Mouse (Mus musculus) embryonic stem cell, embryonic (primary cell): ENCODE measurements around the gene Gm12216.

Source experiments
- CTCF ChIA-PET, 4 experiments: fragments of 300-600 bp in 2 of 4; fragments of 350-600 bp in 2 of 4; sonication (Branson Sonifier 250); formaldehyde crosslinking; loops; one replicate each; lab custom pipeline; 2022; ENCODE audit warnings: inconsistent platforms in 2 of 4; lab: Charles Lee
- POLR2A ChIA-PET, 4 experiments: fragments of 300-600 bp in 2 of 4; fragments of 350-600 bp in 2 of 4; sonication (Branson Sonifier 250); formaldehyde crosslinking; loops; one replicate each; lab custom pipeline; 2022; ENCODE audit warnings: antibody characterized with exemption in 4 of 4, inconsistent platforms in 1 of 4; lab: Charles Lee

Gm12216 gene

DNA sequence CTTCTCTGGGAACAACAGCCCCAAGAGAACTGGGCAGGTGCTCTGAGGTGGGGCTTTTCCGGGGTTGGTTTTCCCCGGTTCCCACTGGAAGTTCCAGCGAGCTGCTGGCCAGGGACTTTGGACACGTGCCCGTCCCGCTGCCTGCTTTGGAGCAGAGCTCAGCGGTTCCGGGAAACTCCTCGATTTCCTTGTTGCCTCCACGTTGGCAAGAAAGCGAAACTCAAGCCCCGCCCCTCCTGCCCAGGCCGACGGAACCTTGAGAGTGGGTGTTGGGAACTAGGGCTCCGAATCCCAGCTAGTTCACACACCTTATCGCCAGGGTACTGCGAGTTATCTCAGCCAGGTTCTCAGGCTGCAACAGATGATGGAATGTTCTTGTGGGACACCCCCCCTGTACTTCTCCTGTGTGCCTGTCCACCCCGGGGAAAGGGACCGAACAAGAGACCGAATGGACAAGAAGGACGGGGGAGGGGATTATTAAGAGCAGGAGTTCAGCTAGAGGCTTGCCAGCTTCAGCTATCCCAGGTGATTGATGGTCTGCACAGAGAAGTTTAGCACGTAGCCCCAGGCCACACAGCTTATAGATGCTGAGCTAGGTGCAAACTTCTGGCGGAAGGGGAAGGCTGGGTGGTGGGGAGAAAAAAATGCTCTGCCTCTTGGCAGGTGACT is 96.1 kb downstream of the Gm12216 start:
- ChIA-PET POLR2A (interaction anchor here in 3 of 4 experiments (0.6 to 13.0 kb wide), 33 partner anchors 8 to 676 kb away, joined by 3 to 183 read pairs (median 5); partner anchors contain the start of genes Gm17334 (in 3 of the 3), Irf1 (in 1 of the 3), Rad50 (in 1 of the 3) and Slc22a21 (in 1 of the 3)), CTCF (interaction anchor here (0.7 to 3.1 kb wide), 11 partner anchors 10 to 96 kb away, joined by 3 to 12 read pairs (median 4); partner anchors contain the start of genes Gm12216 (in 1 of the 4) and Gm17334 (in 1 of the 4))

DNA sequence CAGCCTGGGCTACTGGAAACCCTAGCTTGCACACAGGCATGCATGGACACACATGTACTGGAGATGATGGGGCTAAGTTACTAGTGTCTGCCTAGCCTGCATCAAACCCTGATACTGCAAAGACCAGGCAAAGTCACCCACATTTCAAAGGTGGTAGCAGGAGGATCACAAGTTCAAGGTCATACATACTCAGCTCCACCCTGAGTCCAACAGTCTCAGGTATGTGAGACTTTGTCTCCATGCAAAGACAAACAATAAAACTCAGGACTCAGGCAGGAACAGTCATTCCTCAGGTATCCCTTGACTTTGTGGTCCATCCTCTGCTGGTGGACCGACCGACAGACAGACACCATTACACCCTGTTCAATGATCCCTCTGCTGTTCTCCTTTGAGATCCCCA is 96.6 kb downstream of the Gm12216 start:
- CTCF ChIA-PET, result interaction anchor here in 3 of 4 experiments (0.6 to 3.1 kb wide), 10 partner anchors 25 to 96 kb away, joined by 3 to 12 read pairs (median 4); partner anchors contain the start of gene Gm12216 (in 1 of the 3)
- POLR2A ChIA-PET, result interaction anchor here in 3 of 4 experiments (0.6 to 13.0 kb wide), 32 partner anchors 7 to 307 kb away, joined by 3 to 183 read pairs (median 5); partner anchors contain the start of genes Gm17334 (in 3 of the 3), Irf1 (in 2 of the 3), Rad50 (in 1 of the 3) and Slc22a21 (in 1 of the 3)

DNA sequence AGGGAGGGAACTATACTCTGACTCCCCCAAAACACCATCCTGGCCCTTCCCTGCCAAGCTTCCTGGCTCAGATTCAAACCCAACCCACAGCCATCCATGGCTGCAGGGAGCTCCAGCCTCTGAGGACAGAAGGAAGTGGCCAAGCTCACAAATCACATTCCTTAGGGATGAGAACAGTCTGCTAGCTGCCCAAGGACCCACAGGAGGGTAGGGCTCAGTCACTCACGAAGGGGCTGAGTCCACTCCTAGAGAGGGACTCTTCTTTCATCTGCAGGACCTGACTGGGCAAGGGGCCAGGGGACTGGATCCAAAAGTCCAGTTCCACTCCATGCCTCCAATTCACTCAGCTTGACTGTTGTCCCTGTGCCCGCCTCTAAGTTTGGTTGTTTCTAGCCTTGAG is 97.2 kb downstream of the Gm12216 start:
- ChIA-PET POLR2A (interaction anchor here (0.6 to 13.0 kb wide), 29 partner anchors 8 to 133 kb away, joined by 3 to 183 read pairs (median 5); partner anchors contain the start of genes Gm17334 (in 3 of the 4) and Irf1 (in 2 of the 4)), CTCF (interaction anchor here (0.5 to 3.1 kb wide), 13 partner anchors 25 to 170 kb away, joined by 3 to 12 read pairs (median 4); partner anchors contain the start of gene Gm12216 (in 1 of the 4))

DNA sequence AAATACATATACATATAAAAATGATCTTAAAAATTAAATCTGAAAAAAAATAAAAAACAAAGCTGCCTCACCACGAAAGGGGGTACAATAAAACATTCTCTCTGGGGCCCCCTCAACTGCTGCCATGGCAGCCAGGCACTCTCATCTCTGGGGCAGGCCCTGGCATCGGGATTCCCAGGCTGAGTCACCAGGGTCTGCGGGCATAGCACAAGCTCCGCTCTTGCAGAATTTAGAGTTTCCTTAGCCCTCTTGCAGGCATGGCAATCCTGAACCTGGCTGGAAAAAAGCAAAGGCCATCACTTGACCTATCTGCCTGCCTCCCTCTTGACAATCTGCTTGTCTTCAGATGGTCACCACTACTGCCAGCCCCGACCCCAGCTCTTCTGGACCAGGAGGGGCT is 97.8 kb downstream of the Gm12216 start:
- ChIA-PET CTCF (interaction anchor here (0.5 to 3.1 kb wide), 9 partner anchors 24 to 170 kb away, joined by 3 to 12 read pairs (median 5); no protein-coding TSS in a partner anchor), POLR2A (interaction anchor here (0.6 to 13.0 kb wide), 23 partner anchors 9 to 134 kb away, joined by 3 to 183 read pairs (median 4); partner anchors contain the start of genes Irf1 (in 2 of the 4) and Gm17334 (in 1 of the 4))

DNA sequence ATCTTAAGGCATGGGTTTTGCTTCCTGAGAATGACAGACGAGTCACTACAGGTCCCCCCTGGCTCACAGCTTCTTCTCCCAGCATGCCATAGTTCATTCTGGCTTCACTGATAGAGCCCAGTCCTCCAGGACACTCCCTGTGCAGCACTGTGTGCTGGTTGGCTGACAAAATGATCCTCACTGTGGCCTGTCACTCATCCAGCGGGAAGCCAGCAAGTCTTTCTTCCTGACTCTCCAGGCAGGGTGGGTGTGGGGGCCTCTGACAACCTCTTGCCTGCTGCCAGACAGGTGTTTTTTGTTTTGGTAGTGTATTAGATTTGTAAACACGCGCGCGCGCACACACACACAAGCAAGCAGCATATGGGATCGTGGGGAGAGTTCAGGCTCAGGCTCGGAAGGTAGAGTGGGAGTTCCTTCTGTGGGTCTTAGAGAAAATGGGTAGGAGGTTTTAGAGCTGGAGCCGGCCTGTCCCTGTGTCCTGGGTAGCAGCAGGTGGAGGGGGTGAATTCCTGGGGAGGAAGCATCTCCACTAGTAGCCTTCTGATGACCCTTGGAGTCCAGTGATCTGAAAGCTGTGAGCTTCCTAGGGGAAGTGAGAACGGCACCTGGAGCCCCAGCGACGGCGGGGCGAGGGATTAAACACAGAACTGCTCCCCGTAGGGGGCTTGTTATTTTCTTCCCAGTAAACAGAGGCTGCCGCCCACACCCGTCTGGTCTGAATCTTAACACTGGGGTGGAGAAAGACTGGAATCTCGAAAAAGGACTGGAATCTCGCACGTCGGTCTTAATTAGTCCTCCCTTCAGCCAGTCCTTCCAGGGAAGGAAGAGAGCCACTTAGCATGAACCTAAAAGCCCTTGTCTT is 99.3 kb downstream of the Gm12216 start:
- CTCF ChIA-PET, result interaction anchor here in 3 of 4 experiments (0.6 to 4.5 kb wide), 15 partner anchors 11 to 293 kb away, joined by 3 to 39 read pairs (median 4); partner anchors contain the start of gene Rad50 (in 2 of the 3)
- POLR2A ChIA-PET, result interaction anchor here in 3 of 4 experiments (0.8 to 7.4 kb wide), 12 partner anchors 9 to 90 kb away, joined by 3 to 38 read pairs (median 4); partner anchors contain the start of gene Irf1 (in 2 of the 3)

DNA sequence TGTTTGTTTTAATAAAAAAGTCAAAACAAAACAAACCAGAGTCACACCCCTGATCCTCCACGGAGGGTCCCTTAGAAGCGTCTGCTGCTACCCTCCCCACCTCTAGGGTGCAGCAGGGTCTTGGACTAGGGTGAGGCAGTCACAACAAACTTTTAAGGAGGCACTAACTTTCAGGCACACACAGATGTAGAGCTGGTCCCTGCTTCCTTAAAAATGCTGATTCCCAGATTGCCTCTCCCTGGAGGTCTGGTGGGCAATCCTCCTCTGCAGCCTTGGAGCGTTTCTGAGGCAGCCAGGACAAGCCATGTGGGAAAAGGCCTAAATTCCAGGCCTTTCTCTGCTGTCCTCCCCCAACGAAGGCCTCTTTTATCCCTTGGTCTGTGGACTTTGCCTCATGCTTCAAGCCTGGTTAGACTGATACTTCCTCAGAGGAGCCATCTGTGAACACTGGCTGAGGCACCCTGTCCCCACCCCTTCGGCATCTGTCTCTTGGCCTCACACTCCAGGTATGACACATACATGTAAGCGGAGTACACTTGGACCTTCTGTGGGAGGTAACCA is 100.2 kb downstream of the Gm12216 start:
- POLR2A ChIA-PET, result interaction anchor here in 3 of 4 experiments (0.6 to 7.4 kb wide), 23 partner anchors 10 to 91 kb away, joined by 3 to 38 read pairs (median 3); partner anchors contain the start of gene Irf1 (in 2 of the 3)
- CTCF ChIA-PET, result interaction anchor here (0.6 to 4.5 kb wide), 24 partner anchors 8 to 1129 kb away, joined by 3 to 39 read pairs (median 4); partner anchors contain the start of genes Rad50 (in 2 of the 4), Irf1 (in 1 of the 4) and Slc22a21 (in 1 of the 4)

DNA sequence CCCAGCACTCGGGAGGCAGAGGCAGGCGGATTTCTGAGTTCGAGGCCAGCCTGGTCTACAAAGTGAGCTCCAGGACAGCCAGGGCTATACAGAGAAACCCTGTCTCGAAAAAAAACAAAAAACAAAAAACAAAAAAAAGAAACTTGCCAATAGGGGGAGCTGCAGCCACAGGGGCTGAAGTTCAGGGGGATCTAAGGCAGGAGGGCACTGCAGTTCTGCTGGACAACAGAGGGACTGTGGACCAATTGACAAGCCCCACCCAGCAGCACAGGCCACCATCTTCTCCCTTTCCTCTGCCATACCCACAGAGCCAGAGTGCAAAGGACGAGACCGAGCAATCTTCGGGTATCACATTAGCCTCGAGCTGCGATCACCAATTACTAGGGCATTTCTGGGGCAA is 101.0 kb downstream of the Gm12216 start:
- POLR2A ChIA-PET, result interaction anchor here in 3 of 4 experiments (0.5 to 7.4 kb wide), 16 partner anchors 11 to 283 kb away, joined by 3 to 38 read pairs (median 4); partner anchors contain the start of gene Irf1 (in 3 of the 3)
- CTCF ChIA-PET, result interaction anchor here (0.5 to 4.5 kb wide), 25 partner anchors 9 to 331 kb away, joined by 3 to 39 read pairs (median 5); partner anchors contain the start of genes Gm12216 (in 1 of the 4), Irf1 (in 1 of the 4) and Slc22a21 (in 1 of the 4)

DNA sequence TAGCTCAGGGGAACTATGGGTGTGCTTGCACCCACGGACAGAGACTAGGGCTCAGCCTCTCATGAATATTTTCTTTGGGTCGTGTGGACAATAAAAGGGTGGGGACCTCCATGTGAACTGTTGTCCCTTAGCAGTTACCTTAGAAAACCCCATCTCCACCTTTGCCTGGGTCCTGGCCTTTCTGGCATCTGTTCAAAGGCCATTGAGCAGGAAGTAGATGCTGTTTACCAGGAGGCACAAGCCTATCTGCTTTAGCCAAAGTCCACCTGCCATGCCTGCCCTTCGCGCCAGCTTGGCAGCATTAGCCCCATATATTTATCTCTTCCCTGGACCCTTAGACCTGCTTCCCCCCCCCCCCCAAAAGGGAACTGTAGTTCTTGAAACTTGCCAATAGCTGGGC is 101.4 kb downstream of the Gm12216 start:
- ChIA-PET CTCF (interaction anchor here (0.5 to 4.5 kb wide), 24 partner anchors 9 to 332 kb away, joined by 3 to 39 read pairs (median 5); partner anchors contain the start of genes Gm12216 (in 1 of the 4), Irf1 (in 1 of the 4) and Slc22a21 (in 1 of the 4)), POLR2A (interaction anchor here in 3 of 4 experiments (0.5 to 7.4 kb wide), 12 partner anchors 11 to 284 kb away, joined by 3 to 38 read pairs (median 5); partner anchors contain the start of gene Irf1 (in 3 of the 3))

DNA sequence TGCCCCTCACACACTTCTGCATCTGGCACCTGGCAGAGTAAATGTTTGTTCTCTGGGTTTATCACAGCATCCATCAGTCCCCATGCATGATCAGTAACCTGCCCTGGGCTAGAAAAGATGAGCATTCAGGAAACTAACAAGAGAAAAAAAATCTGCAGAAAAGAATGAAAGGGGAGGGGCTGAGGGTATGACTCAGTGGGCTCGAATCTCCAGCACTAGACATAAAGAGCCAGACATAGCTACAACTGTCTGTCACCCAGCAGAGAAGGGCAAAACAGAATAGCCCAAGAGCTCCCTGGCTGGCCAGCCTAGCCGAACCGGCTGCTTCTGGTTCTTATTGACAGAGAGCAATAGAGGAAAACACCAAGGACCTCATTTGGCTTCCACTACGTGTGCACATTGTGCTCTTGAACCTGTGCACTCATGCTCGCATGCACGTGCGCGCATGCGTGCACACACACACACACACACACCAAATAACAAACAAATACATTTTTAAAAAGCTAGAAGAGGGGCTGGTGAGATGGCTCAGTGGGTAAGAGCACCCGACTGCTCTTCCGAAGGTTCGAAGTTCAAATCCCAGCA is 104.0 kb downstream of the Gm12216 start:
- ChIA-PET POLR2A (interaction anchor here in 3 of 4 experiments (0.5 to 7.4 kb wide), 9 partner anchors 8 to 642 kb away, joined by 3 to 38 read pairs (median 4); partner anchors contain the start of gene Irf1 (in 2 of the 3)), CTCF (interaction anchor here in 3 of 4 experiments (0.6 to 1.8 kb wide), 7 partner anchors 18 to 95 kb away, joined by 3 to 8 read pairs (median 5); no protein-coding TSS in a partner anchor)

DNA sequence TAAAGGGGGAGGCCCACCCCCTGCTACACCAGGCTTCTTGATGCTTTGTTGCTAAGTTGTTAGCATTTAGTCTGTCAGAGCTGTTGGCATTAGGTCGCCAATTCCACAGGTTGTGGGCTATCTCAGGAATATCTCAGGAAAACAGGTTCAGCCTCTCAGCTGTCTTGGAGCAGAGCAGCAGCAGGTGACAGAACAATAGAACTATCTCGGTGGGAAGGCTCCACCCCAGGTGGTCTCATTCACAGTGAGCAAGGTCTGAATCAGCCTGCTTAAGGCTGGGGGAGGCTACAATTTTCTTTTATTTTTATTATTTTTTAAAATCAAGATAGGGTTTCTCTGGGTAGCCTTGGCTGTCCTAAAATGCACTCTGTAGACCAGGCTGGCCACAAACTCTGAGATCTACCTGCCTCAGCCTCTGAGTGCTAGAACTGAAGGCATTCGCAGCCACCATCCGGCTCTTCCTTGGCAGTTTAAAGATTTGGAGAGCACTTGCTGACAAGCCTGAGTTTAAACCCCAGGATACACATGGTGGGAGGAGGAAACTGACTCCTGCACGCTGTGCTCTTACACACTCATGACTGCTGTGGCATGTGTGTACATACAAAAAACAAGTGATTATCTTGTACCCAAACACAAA is 109.2 kb downstream of the Gm12216 start:
- ChIA-PET CTCF (interaction anchor here (0.6 to 1.3 kb wide), 13 partner anchors 10 to 429 kb away, joined by 3 to 10 read pairs (median 4); partner anchors contain the start of gene Gm12216 (in 1 of the 4)), POLR2A (interaction anchor here in 3 of 4 experiments (0.6 to 1.6 kb wide), 9 partner anchors 11 to 107 kb away, joined by 3 to 8 read pairs (median 4); partner anchors contain the start of genes Gm17334 (in 1 of the 3) and Irf1 (in 1 of the 3))

DNA sequence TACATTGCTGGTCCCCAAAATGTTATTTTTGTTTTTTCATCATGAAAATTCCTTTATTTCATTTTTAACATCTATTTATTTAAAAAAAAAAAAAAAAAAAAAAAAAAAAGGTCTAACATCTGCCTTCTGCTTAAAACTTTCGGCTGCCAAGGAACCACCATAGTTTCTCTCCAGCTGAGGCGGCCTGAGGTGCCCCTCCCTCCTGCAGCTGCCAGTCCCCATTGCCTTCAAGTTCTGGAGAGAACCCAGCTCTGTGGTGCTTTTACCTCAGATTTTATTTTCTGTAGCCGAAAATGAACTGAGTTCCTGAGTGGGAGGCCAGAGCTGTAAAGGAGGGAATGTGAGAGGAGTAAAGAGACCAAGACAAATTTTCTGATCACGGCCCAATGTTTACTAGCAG is 109.8 kb downstream of the Gm12216 start:
- POLR2A ChIA-PET, result interaction anchor here in 3 of 4 experiments (0.6 to 1.6 kb wide), 8 partner anchors 12 to 107 kb away, joined by 3 to 8 read pairs (median 4); partner anchors contain the start of genes Gm17334 (in 1 of the 3) and Irf1 (in 1 of the 3)
- CTCF ChIA-PET, result interaction anchor here (0.6 to 1.3 kb wide), 13 partner anchors 10 to 430 kb away, joined by 3 to 10 read pairs (median 4); partner anchors contain the start of gene Gm12216 (in 1 of the 4)

DNA sequence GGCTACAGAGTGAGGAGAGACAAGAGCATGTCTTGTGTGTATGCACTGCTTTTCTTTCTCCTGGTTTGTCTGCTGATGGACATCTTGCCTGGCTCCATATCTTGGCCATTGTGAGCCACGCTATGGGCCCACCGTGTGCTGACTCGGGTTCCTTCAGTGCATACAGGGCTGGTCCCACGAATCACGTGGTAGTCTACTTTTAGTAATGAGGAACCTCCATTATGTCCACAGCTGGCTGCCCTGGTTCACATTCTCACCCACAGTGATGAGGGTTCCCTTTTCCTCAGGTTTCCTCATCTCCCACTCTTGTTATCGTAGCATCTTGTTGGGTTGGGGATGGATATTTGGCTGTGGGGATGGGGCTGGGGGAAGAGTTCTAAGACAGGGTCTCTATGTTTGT is 110.4 kb downstream of the Gm12216 start:
- ChIA-PET POLR2A (interaction anchor here in 2 of 4 experiments (0.9 to 1.6 kb wide), 4 partner anchors 14 to 108 kb away, joined by 3 to 6 read pairs (median 4); partner anchors contain the start of gene Irf1 (in 1 of the 2)), CTCF (interaction anchor here in 3 of 4 experiments (1.0 to 1.3 kb wide), 4 partner anchors 11 to 15 kb away, joined by 3 to 5 read pairs (median 3); no protein-coding TSS in a partner anchor)

DNA sequence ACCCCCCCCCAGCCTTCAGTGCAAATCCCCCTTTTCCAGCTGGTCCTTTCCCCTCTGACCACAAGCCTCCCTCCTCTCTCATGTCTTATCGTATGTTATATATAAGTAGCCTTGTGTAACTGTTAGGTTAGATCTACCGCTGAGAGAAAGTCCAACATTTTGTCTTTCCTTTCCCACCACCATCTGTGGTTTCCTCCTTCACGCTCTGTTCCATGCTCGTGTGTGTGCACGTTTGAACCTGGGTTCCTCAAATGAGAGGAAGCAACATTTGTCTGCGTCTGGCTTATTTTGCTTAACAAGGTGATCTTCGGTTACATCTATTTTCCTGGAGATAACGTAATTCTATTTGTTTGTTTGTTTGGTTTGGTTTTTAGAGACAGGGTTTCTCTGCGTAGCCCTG is 111.1 kb downstream of the Gm12216 start:
- ChIA-PET POLR2A (interaction anchor here in 1 of 4 experiments (0.6 kb wide), 1 partner anchor 32 kb away, joined by 5 read pairs; no protein-coding TSS in a partner anchor), CTCF (no interaction called here)

DNA sequence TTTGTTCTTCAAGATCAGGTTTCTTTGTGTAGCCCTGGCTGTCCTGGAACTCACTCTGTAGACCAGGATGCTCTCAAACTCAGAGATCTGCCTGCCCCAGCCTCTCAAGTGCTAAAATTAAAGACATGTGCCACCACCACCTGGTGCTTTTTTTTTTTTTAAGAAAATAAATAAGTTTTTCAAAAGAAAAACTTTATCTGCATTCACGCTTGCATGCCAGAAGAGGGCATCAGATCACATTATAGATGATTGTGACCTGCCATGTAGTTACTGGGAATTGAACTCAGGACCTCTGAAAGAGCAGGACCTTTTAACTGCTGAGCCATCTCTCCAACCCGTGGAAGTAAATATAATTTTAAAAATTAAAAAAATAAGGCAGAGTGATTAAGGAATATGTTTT is 113.8 kb downstream of the Gm12216 start:
- CTCF ChIA-PET, result interaction anchor here in 2 of 4 experiments (1.4 to 3.4 kb wide), 2 partner anchors 12 to 104 kb away, joined by 3 to 15 read pairs; no protein-coding TSS in a partner anchor

DNA sequence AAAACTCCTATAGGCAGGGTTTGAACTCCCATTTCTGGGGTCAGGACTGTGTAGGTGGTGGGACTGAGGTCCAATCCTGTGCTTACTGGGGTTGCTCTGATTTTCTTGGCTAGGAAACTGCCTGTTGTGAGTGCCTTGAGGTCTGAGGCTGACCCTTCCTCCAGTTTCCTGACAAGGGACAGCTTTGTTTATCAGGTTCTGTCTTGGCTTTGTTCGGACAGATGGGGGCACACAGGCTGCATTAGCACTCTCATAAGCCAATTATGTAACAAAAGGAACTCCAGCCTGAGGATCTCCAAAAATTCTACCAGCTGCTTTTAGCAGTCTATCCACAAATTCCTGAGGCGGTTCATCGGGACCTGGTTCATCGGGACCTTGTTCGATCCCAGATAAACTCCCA is 116.7 kb downstream of the Gm12216 start:
- POLR2A ChIA-PET, result interaction anchor here in 2 of 4 experiments (0.9 to 1.2 kb wide), 7 partner anchors 19 to 116 kb away, joined by 3 to 5 read pairs (median 3); partner anchors contain the start of genes Gm12216 (in 1 of the 2) and Rad50 (in 1 of the 2)

More for the DNA sequence above, 113.8 kb downstream of the Gm12216 start:
- POLR2A ChIA-PET, result interaction anchor here in 2 of 4 experiments (0.7 to 2.1 kb wide), 2 partner anchors 11 to 18 kb away, joined by 3 to 13 read pairs; no protein-coding TSS in a partner anchor

More for the DNA sequence above, 116.7 kb downstream of the Gm12216 start:
- CTCF ChIA-PET, result interaction anchor here in 3 of 4 experiments (0.8 to 3.4 kb wide), 6 partner anchors 14 to 312 kb away, joined by 3 to 15 read pairs (median 6); no protein-coding TSS in a partner anchor
